In the genomic region with DNA sequence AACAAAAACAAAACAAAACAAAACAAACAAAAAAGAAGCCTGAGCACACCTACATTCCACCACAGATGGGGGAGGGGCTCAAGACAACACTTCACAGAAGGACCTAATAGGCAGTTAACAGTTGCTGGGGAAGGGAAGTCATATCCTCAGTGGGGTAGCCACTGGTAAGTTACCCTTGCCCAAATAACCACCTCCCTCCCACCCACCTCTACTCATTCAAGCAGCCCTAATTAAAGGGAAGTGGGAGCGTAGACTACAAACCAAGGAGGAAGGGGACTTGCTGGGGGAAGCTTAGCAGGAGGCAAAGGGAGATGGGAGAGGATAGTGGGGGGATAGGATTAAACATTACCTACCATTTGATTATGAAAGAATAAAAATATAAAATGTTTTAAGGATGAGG, we compare ENCODE assay signal across 19 mouse cellular contexts.
"Had no signal": no experiment of that assay in that cellular context is flagged by ENCODE, and none has a peak within 500 bp of the region (broad histone marks: within the 10 kb centered on the region; RNA-seq: fewer than 3 reads in every experiment).

No protein-coding gene starts in this region.

- H3K4me3 ChIP-seq: megakaryocyte, embryonic 14.5 days; midbrain, embryonic 13.5 days; myocyte; neural tube, embryonic 13.5 days; neural tube, embryonic 15.5 days had no signal

- H3K27me3 ChIP-seq: megakaryocyte, embryonic 14.5 days; midbrain, embryonic 13.5 days; neural tube, embryonic 13.5 days; neural tube, embryonic 15.5 days had no signal

- ATAC-seq: midbrain, embryonic 13.5 days; midbrain, embryonic 16.5 days had no signal

- H3K9me3 ChIP-seq: megakaryocyte, embryonic 14.5 days; midbrain, embryonic 13.5 days; neural tube, embryonic 13.5 days; neural tube, embryonic 15.5 days had no signal

- H3K4me1 ChIP-seq: midbrain, embryonic 13.5 days; neural tube, embryonic 13.5 days; neural tube, embryonic 15.5 days had no signal

- DNase-seq: lung, adult 18-20 months; lung, embryonic 14.5 days; lung, postnatal 10 days; lung, postnatal 4 days; retina, postnatal 1 day; right cerebral cortex, adult 18-20 months; right cerebral cortex, postnatal 25 days; right cerebral cortex, postnatal 4 days; spleen, adult 18-20 months; thymus, adult 18-20 months; thymus, postnatal 14 days; thymus, postnatal 36 days had no signal

- H3K27ac ChIP-seq: midbrain, embryonic 13.5 days; neural tube, embryonic 13.5 days; neural tube, embryonic 15.5 days had no signal

- H3K9ac ChIP-seq: lung, embryonic 14.5 days; midbrain, embryonic 13.5 days; neural tube, embryonic 13.5 days; neural tube, embryonic 15.5 days had no signal

- H3K4me2 ChIP-seq: lung, embryonic 14.5 days; midbrain, embryonic 11.5 days; midbrain, embryonic 13.5 days; neural tube, embryonic 13.5 days; neural tube, embryonic 15.5 days had no signal
